Mouse (Mus musculus): ENCODE measurements around the gene Arhgap24.

GRCm38 (mm10) chr5:102853750-102854149 lies 372.6 kb downstream of the Arhgap24 start:
- TF ChIP-seq CTCF (IDR thresholded peaks at IDR 0.05; ENCODE audit: borderline replicate concordance, extremely low read depth, insufficient read depth, insufficient read length) (no peak), POLR2A (IDR thresholded peaks at IDR 0.05; ENCODE audit: borderline replicate concordance, extremely low read depth, insufficient read depth, insufficient read length, poor library complexity, severe bottlenecking) (no peak)
